Mouse (Mus musculus): ENCODE measurements around the gene Ubiad1. TPM values are rescaled to one million over a fixed set of nuclear protein-coding genes. Genes with fewer than 3 reads are reported as not detected.
A peak's percentile ranks its signal among the peaks of the same experiment; 100 is the strongest.

Ubiad1 gene
- polyA plus RNA-seq, 1 experiment from 2014 or later, result 24.3 TPM

- Histone ChIP-seq H3K9ac (ENCODE audit: low read length) (no peak overlapping the region), H3K9me3 (replicated peaks; ENCODE audit: control insufficient read depth, low read length) (no peaks in the 10 kb centered on the region), H3K27ac (ENCODE audit: low read length) (no peak overlapping the region), H3K27me3 (ENCODE audit: control insufficient read depth, insufficient read depth, low read length) (no peaks in the 10 kb centered on the region), H3K4me1 (ENCODE audit: control insufficient read depth, insufficient read depth, low read length) (no peaks in the 10 kb centered on the region), H3K4me2 (ENCODE audit: low read depth, low read length) (no peak overlapping the region), H3K36me3 (ENCODE audit: control insufficient read depth, insufficient read depth) (peaks cover 9% of the 10 kb centered on the region; the same call in 1 of the 2 replicates), H3K4me3 (ENCODE audit: low read length) (no peak overlapping the region)
- ATAC-seq (replicated peaks; ENCODE audit: extremely low read depth, insufficient read depth, low FRiP score), result no peak
- 64% methylated on average over 6 of the region's 6 CpGs for WGBS
Observed at GRCm38 (mm10) chr4:148435657-148436330, 8.8 kb downstream of the Ubiad1 start.

- Histone ChIP-seq H3K9me3 (replicated peaks; ENCODE audit: control insufficient read depth, low read length) (no peaks in the 10 kb centered on the region), H3K9ac (ENCODE audit: low read length) (no peak overlapping the region), H3K36me3 (ENCODE audit: control insufficient read depth, insufficient read depth) (peaks cover 3% of the 10 kb centered on the region; the same call in 1 of the 2 replicates), H3K4me1 (ENCODE audit: control insufficient read depth, insufficient read depth, low read length) (no peaks in the 10 kb centered on the region), H3K4me2 (ENCODE audit: low read depth, low read length) (no peak overlapping the region), H3K4me3 (ENCODE audit: low read length) (no peak overlapping the region), H3K27me3 (ENCODE audit: control insufficient read depth, insufficient read depth, low read length) (no peaks in the 10 kb centered on the region), H3K27ac (ENCODE audit: low read length) (no peak overlapping the region)
- ATAC-seq (replicated peaks; ENCODE audit: extremely low read depth, insufficient read depth, low FRiP score), result no peak
- 76% methylated on average over 3 of the region's 3 CpGs for WGBS
Observed at GRCm38 (mm10) chr4:148435106-148435505, 9.5 kb downstream of the Ubiad1 start.

- Histone ChIP-seq H3K4me2 (ENCODE audit: low read depth, low read length) (no peak overlapping the region), H3K27ac (ENCODE audit: low read length) (no peak overlapping the region), H3K36me3 (ENCODE audit: control insufficient read depth, insufficient read depth) (peaks cover 3% of the 10 kb centered on the region; the same call in 1 of the 2 replicates), H3K9me3 (replicated peaks; ENCODE audit: control insufficient read depth, low read length) (no peaks in the 10 kb centered on the region), H3K4me1 (ENCODE audit: control insufficient read depth, insufficient read depth, low read length) (no peaks in the 10 kb centered on the region), H3K27me3 (ENCODE audit: control insufficient read depth, insufficient read depth, low read length) (no peaks in the 10 kb centered on the region), H3K4me3 (ENCODE audit: low read length) (no peak overlapping the region), H3K9ac (ENCODE audit: low read length) (no peak overlapping the region)
- 70% methylated on average over 4 of the region's 4 CpGs for WGBS
- ATAC-seq (replicated peaks; ENCODE audit: extremely low read depth, insufficient read depth, low FRiP score), result no peak
Observed at GRCm38 (mm10) chr4:148434554-148434953, 10.0 kb downstream of the Ubiad1 start.

- no peak overlapping the region for H3K9ac ChIP-seq (ENCODE audit: low read length)
- WGBS, result 71% methylated on average over 5 of the region's 5 CpGs
- no peak overlapping the region for H3K4me3 ChIP-seq (ENCODE audit: low read length)
- peaks cover 3% of the 10 kb centered on the region; the same call in 1 of the 2 replicates for H3K36me3 ChIP-seq (ENCODE audit: control insufficient read depth, insufficient read depth)
- no peak overlapping the region for H3K4me2 ChIP-seq (ENCODE audit: low read depth, low read length)
- no peaks in the 10 kb centered on the region for H3K27me3 ChIP-seq (ENCODE audit: control insufficient read depth, insufficient read depth, low read length)
- no peaks in the 10 kb centered on the region for H3K4me1 ChIP-seq (ENCODE audit: control insufficient read depth, insufficient read depth, low read length)
- ATAC-seq (replicated peaks; ENCODE audit: extremely low read depth, insufficient read depth, low FRiP score), result 0 out of 2 replicates have a peak, but pooled peaks have one; percentile 25
- H3K9me3 ChIP-seq (replicated peaks; ENCODE audit: control insufficient read depth, low read length), result no peaks in the 10 kb centered on the region
- no peak overlapping the region for H3K27ac ChIP-seq (ENCODE audit: low read length)
Observed at GRCm38 (mm10) chr4:148433813-148434212, 10.8 kb downstream of the Ubiad1 start.

GRCm38 (mm10) chr4:148433336-148433735 lies 11.2 kb downstream of the Ubiad1 start:
- Histone ChIP-seq H3K4me2 (ENCODE audit: low read depth, low read length) (no peak overlapping the region), H3K9ac (ENCODE audit: low read length) (no peak overlapping the region), H3K4me3 (ENCODE audit: low read length) (no peak overlapping the region), H3K9me3 (replicated peaks; ENCODE audit: control insufficient read depth, low read length) (no peaks in the 10 kb centered on the region), H3K27me3 (ENCODE audit: control insufficient read depth, insufficient read depth, low read length) (no peaks in the 10 kb centered on the region), H3K36me3 (ENCODE audit: control insufficient read depth, insufficient read depth) (peaks cover 3% of the 10 kb centered on the region; the same call in 1 of the 2 replicates), H3K4me1 (ENCODE audit: control insufficient read depth, insufficient read depth, low read length) (no peaks in the 10 kb centered on the region), H3K27ac (ENCODE audit: low read length) (no peak overlapping the region)
- peak; percentile 26; the same call in 1 of the 2 replicates for ATAC-seq (replicated peaks; ENCODE audit: extremely low read depth, insufficient read depth, low FRiP score)
- 55% methylated on average over 18 of the region's 18 CpGs for WGBS

- no peaks in the 10 kb centered on the region for H3K9me3 ChIP-seq (replicated peaks; ENCODE audit: control insufficient read depth, low read length)
- H3K9ac ChIP-seq (ENCODE audit: low read length), result no peak overlapping the region
- H3K36me3 ChIP-seq (ENCODE audit: control insufficient read depth, insufficient read depth), result peaks cover 3% of the 10 kb centered on the region; the same call in 1 of the 2 replicates
- H3K27ac ChIP-seq (ENCODE audit: low read length), result no peak overlapping the region
- no peak for ATAC-seq (replicated peaks; ENCODE audit: extremely low read depth, insufficient read depth, low FRiP score)
- H3K4me2 ChIP-seq (ENCODE audit: low read depth, low read length), result no peak overlapping the region
- WGBS, result 74% methylated on average over 4 of the region's 4 CpGs
- no peaks in the 10 kb centered on the region for H3K27me3 ChIP-seq (ENCODE audit: control insufficient read depth, insufficient read depth, low read length)
- no peaks in the 10 kb centered on the region for H3K4me1 ChIP-seq (ENCODE audit: control insufficient read depth, insufficient read depth, low read length)
- H3K4me3 ChIP-seq (ENCODE audit: low read length), result no peak overlapping the region
Observed at GRCm38 (mm10) chr4:148432488-148432887, 12.1 kb downstream of the Ubiad1 start.

GRCm38 (mm10) chr4:148430880-148431519 lies 13.6 kb downstream of the Ubiad1 start:
- Histone ChIP-seq H3K27ac (ENCODE audit: low read length) (no peak overlapping the region), H3K9me3 (replicated peaks; ENCODE audit: control insufficient read depth, low read length) (no peaks in the 10 kb centered on the region), H3K9ac (ENCODE audit: low read length) (no peak overlapping the region), H3K4me1 (ENCODE audit: control insufficient read depth, insufficient read depth, low read length) (no peaks in the 10 kb centered on the region), H3K4me2 (ENCODE audit: low read depth, low read length) (no peak overlapping the region), H3K4me3 (ENCODE audit: low read length) (no peak overlapping the region), H3K36me3 (ENCODE audit: control insufficient read depth, insufficient read depth) (peaks cover 3% of the 10 kb centered on the region; the same call in 1 of the 2 replicates), H3K27me3 (ENCODE audit: control insufficient read depth, insufficient read depth, low read length) (no peaks in the 10 kb centered on the region)
- ATAC-seq (replicated peaks; ENCODE audit: extremely low read depth, insufficient read depth, low FRiP score), result no peak
- WGBS, result 85% methylated on average over 11 of the region's 11 CpGs

GRCm38 (mm10) chr4:148429686-148430085 lies 14.9 kb downstream of the Ubiad1 start:
- ATAC-seq (replicated peaks; ENCODE audit: extremely low read depth, insufficient read depth, low FRiP score), result no peak
- no peaks in the 10 kb centered on the region for H3K4me1 ChIP-seq (ENCODE audit: control insufficient read depth, insufficient read depth, low read length)
- H3K36me3 ChIP-seq (ENCODE audit: control insufficient read depth, insufficient read depth), result no peaks in the 10 kb centered on the region
- WGBS, result 33% methylated on average over 6 of the region's 6 CpGs
- H3K27ac ChIP-seq (ENCODE audit: low read length), result no peak overlapping the region
- no peak overlapping the region for H3K9ac ChIP-seq (ENCODE audit: low read length)
- H3K4me2 ChIP-seq (ENCODE audit: low read depth, low read length), result no peak overlapping the region
- H3K9me3 ChIP-seq (replicated peaks; ENCODE audit: control insufficient read depth, low read length), result no peaks in the 10 kb centered on the region
- no peaks in the 10 kb centered on the region for H3K27me3 ChIP-seq (ENCODE audit: control insufficient read depth, insufficient read depth, low read length)
- H3K4me3 ChIP-seq (ENCODE audit: low read length), result no peak overlapping the region

GRCm38 (mm10) chr4:148429121-148429520 lies 15.4 kb downstream of the Ubiad1 start:
- H3K9ac ChIP-seq (ENCODE audit: low read length), result no peak overlapping the region
- no peak overlapping the region for H3K4me3 ChIP-seq (ENCODE audit: low read length)
- no peak overlapping the region for H3K4me2 ChIP-seq (ENCODE audit: low read depth, low read length)
- WGBS, result 78% methylated on average over 11 of the region's 11 CpGs
- H3K27ac ChIP-seq (ENCODE audit: low read length), result no peak overlapping the region
- no peaks in the 10 kb centered on the region for H3K36me3 ChIP-seq (ENCODE audit: control insufficient read depth, insufficient read depth)
- H3K4me1 ChIP-seq (ENCODE audit: control insufficient read depth, insufficient read depth, low read length), result no peaks in the 10 kb centered on the region
- no peaks in the 10 kb centered on the region for H3K27me3 ChIP-seq (ENCODE audit: control insufficient read depth, insufficient read depth, low read length)
- no peak for ATAC-seq (replicated peaks; ENCODE audit: extremely low read depth, insufficient read depth, low FRiP score)
- no peaks in the 10 kb centered on the region for H3K9me3 ChIP-seq (replicated peaks; ENCODE audit: control insufficient read depth, low read length)

All from heart, embryonic 16.5 days (tissue).